Mouse (Mus musculus): ENCODE measurements around the gene Map3k5. TPM values are rescaled to one million over a fixed set of nuclear protein-coding genes. Genes with fewer than 3 reads are reported as not detected.

Map3k5 gene
- polyA plus RNA-seq, 1 experiment from 2014 or later: 3.1 TPM

DNA sequence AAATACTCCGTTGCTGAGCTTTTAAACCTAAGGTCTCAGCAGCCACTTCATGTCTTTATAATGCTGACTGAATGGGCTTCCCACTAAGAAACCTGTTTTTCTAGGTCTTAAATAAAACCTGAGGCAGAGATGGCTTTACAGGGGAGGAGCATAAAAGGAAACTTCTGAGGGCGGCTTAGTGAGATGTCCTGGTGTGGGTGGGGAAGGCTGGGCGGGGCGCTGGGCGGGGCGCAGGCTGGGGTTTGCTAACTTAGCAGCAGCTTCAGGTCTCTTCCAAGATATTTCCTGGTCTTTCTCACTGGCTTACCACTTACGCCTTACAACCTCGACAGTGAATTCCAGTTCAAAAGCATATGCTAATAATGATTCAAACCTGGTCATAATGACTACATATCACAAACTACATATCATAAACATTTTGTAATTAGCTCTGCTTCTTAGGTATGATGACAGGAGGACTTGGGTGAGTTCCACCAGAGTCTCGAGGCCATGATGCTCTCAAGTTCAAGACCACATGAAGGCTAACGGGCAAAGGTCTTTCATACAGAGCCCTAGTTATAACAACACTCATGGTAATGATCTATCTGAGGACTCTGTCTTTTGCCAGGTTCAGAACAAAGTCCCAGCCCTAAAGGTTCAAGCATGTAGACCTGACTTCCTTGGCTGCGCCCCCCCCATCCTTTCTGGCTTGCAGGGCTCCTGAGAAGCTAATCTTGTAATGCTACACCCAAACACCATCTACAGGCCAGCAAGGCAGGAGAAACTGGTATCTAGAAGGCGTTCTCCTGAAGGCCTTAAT lies 244.7 kb downstream of the Map3k5 start:
- no peaks in the 10 kb centered on the region for H3K36me3 ChIP-seq (ENCODE audit: insufficient read depth, low read length)
- peak; percentile 51 for ATAC-seq
- 30% methylated on average over 12 of the region's 12 CpGs for WGBS

DNA sequence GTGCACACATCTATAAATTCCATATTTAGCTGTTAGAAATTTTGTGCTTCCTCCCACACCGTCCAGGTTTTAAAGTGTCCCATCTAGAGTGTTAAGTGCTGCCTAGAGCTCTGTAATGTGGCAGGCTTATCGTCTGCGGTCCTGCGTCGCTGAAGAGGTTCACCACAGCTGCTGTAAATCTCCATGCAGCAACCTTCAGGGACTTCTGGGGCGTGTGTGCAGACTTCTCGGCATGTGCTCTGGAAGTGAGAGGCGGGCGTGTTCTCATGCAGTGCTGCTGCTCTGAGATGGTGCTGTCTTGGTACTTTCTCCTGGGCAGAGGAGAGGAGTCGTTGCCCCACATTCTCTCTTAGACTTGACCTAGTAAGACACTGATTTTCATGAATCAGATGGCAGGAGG lies 246.9 kb downstream of the Map3k5 start:
- WGBS: 34% methylated on average over 10 of the region's 10 CpGs
- ATAC-seq (peak; percentile 88), DNase-seq (ENCODE audit: low spot score) (peak; percentile 59)
- no peak overlapping the region for H3K27ac ChIP-seq (ENCODE audit: low read length)
- H3K27me3 ChIP-seq (replicated peaks; ENCODE audit: insufficient read depth, low read length): no peaks in the 10 kb centered on the region
- H3K4me2 ChIP-seq (replicated peaks; ENCODE audit: low read depth, low read length): no peak overlapping the region
- H3K36me3 ChIP-seq (ENCODE audit: insufficient read depth, low read length): no peaks in the 10 kb centered on the region
- H3K9me3 ChIP-seq (ENCODE audit: low read length): no peaks in the 10 kb centered on the region
- no peak for TF ChIP-seq EP300 (IDR thresholded peaks at IDR 0.05)
- no peak for TF ChIP-seq CTCF (IDR thresholded peaks at IDR 0.05)
- H3K9ac ChIP-seq (replicated peaks; ENCODE audit: low read depth): no peak overlapping the region
- peaks cover 8% of the 10 kb centered on the region; the same call in 1 of the 2 replicates for H3K4me1 ChIP-seq (ENCODE audit: insufficient read depth, low read depth, low read length)
- H3K4me3 ChIP-seq (ENCODE audit: low read depth, low read length): no peak overlapping the region

More for the DNA sequence above, 244.7 kb downstream of the Map3k5 start:
- peak; percentile 61 for DNase-seq (ENCODE audit: low spot score)
- H3K27me3 ChIP-seq (replicated peaks; ENCODE audit: insufficient read depth, low read length): no peaks in the 10 kb centered on the region
- 0 out of 2 replicates have a peak overlapping the region, but pooled peaks have one; percentile 0 for H3K4me2 ChIP-seq (replicated peaks; ENCODE audit: low read depth, low read length)
- no peak overlapping the region for H3K27ac ChIP-seq (ENCODE audit: low read length)
- TF ChIP-seq CTCF (IDR thresholded peaks at IDR 0.05) (no peak), EP300 (IDR thresholded peaks at IDR 0.05) (no peak)
- H3K9ac ChIP-seq (replicated peaks; ENCODE audit: low read depth): no peak overlapping the region
- H3K9me3 ChIP-seq (ENCODE audit: low read length): no peaks in the 10 kb centered on the region
- H3K4me3 ChIP-seq (ENCODE audit: low read depth, low read length): no peak overlapping the region
- H3K4me1 ChIP-seq (ENCODE audit: insufficient read depth, low read depth, low read length): peaks cover 8% of the 10 kb centered on the region; the same call in 1 of the 2 replicates

DNA sequence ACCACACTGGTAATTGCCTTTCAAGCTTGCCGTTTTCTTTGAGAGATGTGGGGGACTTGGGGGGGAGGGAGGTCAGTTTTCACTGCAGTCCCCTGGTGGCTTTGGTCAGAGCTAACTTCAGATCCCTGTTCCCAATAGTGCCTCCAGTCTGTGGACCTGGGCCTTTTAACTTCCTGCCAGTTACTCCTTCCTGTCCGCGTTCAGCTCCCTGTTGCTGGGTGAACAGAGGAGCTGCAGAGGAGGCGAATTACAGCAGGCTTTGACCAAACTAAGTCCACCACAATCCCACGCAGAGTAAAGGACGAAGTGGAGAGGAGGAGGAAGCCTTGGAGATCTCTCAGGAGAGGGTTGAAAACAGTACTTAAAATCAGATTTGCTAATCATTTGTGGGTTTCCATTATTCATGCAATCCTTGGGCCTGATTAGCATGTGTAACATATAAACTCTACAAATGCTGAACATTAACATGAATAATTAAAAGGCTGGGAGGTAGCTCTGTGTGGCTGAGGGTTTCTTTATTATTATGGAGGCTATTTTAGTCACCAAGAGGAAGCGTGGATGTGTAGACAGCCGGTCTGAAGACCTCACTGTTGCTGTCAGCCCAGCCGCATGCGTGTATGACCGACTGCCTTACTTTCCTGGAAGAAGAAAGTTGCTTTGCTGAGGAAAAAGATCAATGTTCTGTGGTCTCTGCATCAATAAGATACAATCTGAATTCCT lies 247.6 kb downstream of the Map3k5 start:
- Histone ChIP-seq H3K27me3 (replicated peaks; ENCODE audit: insufficient read depth, low read length) (no peaks in the 10 kb centered on the region), H3K9me3 (ENCODE audit: low read length) (no peaks in the 10 kb centered on the region), H3K4me1 (ENCODE audit: insufficient read depth, low read depth, low read length) (peaks cover 8% of the 10 kb centered on the region; the same call in 1 of the 2 replicates), H3K4me2 (replicated peaks; ENCODE audit: low read depth, low read length) (no peak overlapping the region), H3K36me3 (ENCODE audit: insufficient read depth, low read length) (no peaks in the 10 kb centered on the region), H3K27ac (ENCODE audit: low read length) (no peak overlapping the region), H3K9ac (replicated peaks; ENCODE audit: low read depth) (no peak overlapping the region), H3K4me3 (ENCODE audit: low read depth, low read length) (no peak overlapping the region)
- 47% methylated on average over 11 of the region's 11 CpGs for WGBS
- no peak for ATAC-seq
- no peak for DNase-seq (ENCODE audit: low spot score)
- no peak for TF ChIP-seq EP300 (IDR thresholded peaks at IDR 0.05)
- TF ChIP-seq CTCF (IDR thresholded peaks at IDR 0.05): no peak

DNA sequence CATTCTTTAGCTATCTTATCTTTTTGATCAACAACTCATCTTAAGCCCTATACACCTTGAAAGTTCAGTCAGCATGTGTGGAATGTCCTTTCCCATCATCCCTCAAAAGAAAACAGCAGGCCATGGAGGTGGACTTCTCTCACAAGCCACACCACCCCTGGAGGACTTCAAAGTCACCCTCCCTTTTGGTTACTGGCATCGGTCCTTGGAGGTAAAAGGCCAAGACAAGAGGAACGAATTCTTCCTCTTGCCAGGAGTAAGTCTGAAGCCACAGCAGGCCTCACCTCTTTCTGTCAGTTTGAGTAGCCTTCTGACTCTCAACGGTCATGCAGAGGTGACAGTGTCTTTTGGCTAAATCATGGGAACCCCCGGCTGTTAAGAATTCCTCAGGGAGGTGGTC lies 250.1 kb downstream of the Map3k5 start:
- DNase-seq (ENCODE audit: low spot score) (no peak), ATAC-seq (no peak)
- Histone ChIP-seq H3K4me2 (replicated peaks; ENCODE audit: low read depth, low read length) (no peak overlapping the region), H3K4me3 (ENCODE audit: low read depth, low read length) (no peak overlapping the region), H3K4me1 (ENCODE audit: insufficient read depth, low read depth, low read length) (no peaks in the 10 kb centered on the region; the same call in 1 of the 2 replicates), H3K36me3 (ENCODE audit: insufficient read depth, low read length) (no peaks in the 10 kb centered on the region), H3K9me3 (ENCODE audit: low read length) (no peaks in the 10 kb centered on the region), H3K27ac (ENCODE audit: low read length) (no peak overlapping the region), H3K27me3 (replicated peaks; ENCODE audit: insufficient read depth, low read length) (no peaks in the 10 kb centered on the region), H3K9ac (replicated peaks; ENCODE audit: low read depth) (no peak overlapping the region)
- 50% methylated on average over 4 of the region's 4 CpGs for WGBS
- no peak for TF ChIP-seq EP300 (IDR thresholded peaks at IDR 0.05)
- TF ChIP-seq CTCF (IDR thresholded peaks at IDR 0.05): no peak

DNA sequence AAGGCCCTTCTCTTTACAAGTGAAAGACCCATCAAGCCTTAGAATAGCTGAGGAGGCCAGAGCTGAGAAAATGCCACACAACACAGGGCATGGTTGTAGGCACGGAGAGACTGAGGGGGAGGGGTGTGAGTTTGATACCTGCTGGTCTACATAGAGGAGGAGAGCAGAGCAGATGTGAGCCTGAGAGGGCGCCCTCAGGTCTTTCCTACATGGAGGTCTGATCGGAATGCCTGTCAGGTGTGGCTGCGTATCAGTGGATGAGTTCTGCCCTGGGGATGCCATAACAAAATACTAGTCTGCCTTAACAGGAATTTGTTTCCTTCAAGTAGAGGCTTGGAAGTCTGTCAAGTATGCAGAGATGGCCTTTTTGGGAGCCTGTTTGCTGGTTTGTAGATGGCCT lies 251.0 kb downstream of the Map3k5 start:
- TF ChIP-seq EP300 (IDR thresholded peaks at IDR 0.05): no peak
- no peak for TF ChIP-seq CTCF (IDR thresholded peaks at IDR 0.05)
- 82% methylated on average over 4 of the region's 4 CpGs for WGBS
- Histone ChIP-seq H3K9me3 (ENCODE audit: low read length) (no peaks in the 10 kb centered on the region), H3K36me3 (ENCODE audit: insufficient read depth, low read length) (no peaks in the 10 kb centered on the region), H3K27ac (ENCODE audit: low read length) (no peak overlapping the region), H3K4me1 (ENCODE audit: insufficient read depth, low read depth, low read length) (no peaks in the 10 kb centered on the region; the same call in 1 of the 2 replicates), H3K4me2 (replicated peaks; ENCODE audit: low read depth, low read length) (no peak overlapping the region), H3K27me3 (replicated peaks; ENCODE audit: insufficient read depth, low read length) (no peaks in the 10 kb centered on the region), H3K9ac (replicated peaks; ENCODE audit: low read depth) (no peak overlapping the region), H3K4me3 (ENCODE audit: low read depth, low read length) (no peak overlapping the region)
- no peak for ATAC-seq
- DNase-seq (ENCODE audit: low spot score): no peak

DNA sequence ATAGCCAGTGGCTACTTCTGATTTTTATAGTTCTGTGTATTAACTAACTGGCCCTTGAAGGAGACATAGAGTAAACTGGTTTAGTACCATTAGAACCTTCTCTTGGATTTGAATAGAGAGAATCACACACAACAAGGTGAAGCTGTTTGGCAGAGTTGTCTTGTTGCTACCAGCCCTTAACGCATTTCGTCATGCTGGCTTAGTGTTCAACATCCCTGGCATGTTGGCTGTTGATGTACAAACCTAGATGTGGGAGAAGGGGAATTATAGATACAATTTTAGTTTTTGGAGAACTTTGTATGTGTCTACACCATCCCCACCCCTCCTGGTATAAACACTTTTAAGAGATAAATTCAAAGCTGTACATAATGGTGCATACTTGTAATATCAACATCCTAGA lies 251.5 kb downstream of the Map3k5 start:
- Histone ChIP-seq H3K4me3 (ENCODE audit: low read depth, low read length) (no peak overlapping the region), H3K4me1 (ENCODE audit: insufficient read depth, low read depth, low read length) (no peaks in the 10 kb centered on the region; the same call in 1 of the 2 replicates), H3K4me2 (replicated peaks; ENCODE audit: low read depth, low read length) (no peak overlapping the region), H3K36me3 (ENCODE audit: insufficient read depth, low read length) (no peaks in the 10 kb centered on the region), H3K27me3 (replicated peaks; ENCODE audit: insufficient read depth, low read length) (no peaks in the 10 kb centered on the region), H3K27ac (ENCODE audit: low read length) (no peak overlapping the region), H3K9ac (replicated peaks; ENCODE audit: low read depth) (no peak overlapping the region), H3K9me3 (ENCODE audit: low read length) (no peaks in the 10 kb centered on the region)
- WGBS: 97% methylated on average over 2 of the region's 2 CpGs
- no peak for TF ChIP-seq EP300 (IDR thresholded peaks at IDR 0.05)
- TF ChIP-seq CTCF (IDR thresholded peaks at IDR 0.05): no peak
- ATAC-seq (no peak), DNase-seq (ENCODE audit: low spot score) (no peak)
